Mouse (Mus musculus) neural tube, embryonic 14.5 days (tissue): ENCODE measurements at regions not wholly inside any gene's neighbourhood (a gene's known extent, or its start where the extent isn't known, plus 50 kb on each side); places are given as distances from the start of the nearest gene placed in this dataset.

Source experiments
- ATAC-seq: fragments of 200-750 bp; cut with Nextera tagmentation; 2 replicates; pipeline ENCODE4 v1.8.0; 2017; ENCODE audit warnings: low read depth, mild to moderate bottlenecking, moderate TSS enrichment, moderate library complexity
- H3K27ac ChIP-seq: fragments of 300-500 bp; sonication (generic); 2 replicates; pipeline ENCODE4 v1.5.1; 2014; ENCODE audit warnings: low read depth, mild to moderate bottlenecking, control low read depth, low read length, moderate library complexity, mixed read lengths
- H3K27me3 ChIP-seq: fragments of 300-500 bp; sonication (generic); 2 replicates; pipeline ENCODE4 v1.6.1; 2014; ENCODE audit warnings: low read length; ENCODE audit not compliant: control insufficient read depth, insufficient read depth
- H3K36me3 ChIP-seq: fragments of 300-500 bp; sonication (generic); 2 replicates; pipeline ENCODE4 v1.6.1; 2014; ENCODE audit warnings: low read length, mixed read lengths; ENCODE audit not compliant: control insufficient read depth, insufficient read depth
- H3K4me1 ChIP-seq: fragments of 300-500 bp; sonication (generic); 2 replicates; pipeline ENCODE4 v1.6.1; 2014; ENCODE audit warnings: low read length; ENCODE audit not compliant: control insufficient read depth, insufficient read depth
- H3K4me2 ChIP-seq: fragments of 300-500 bp; sonication (generic); 2 replicates; pipeline ENCODE4 v1.6.1; 2014; ENCODE audit warnings: mild to moderate bottlenecking, low read depth, low read length, control low read depth
- H3K4me3 ChIP-seq: fragments of 300-500 bp; sonication (generic); 2 replicates; pipeline ENCODE4 v1.5.1; 2014; ENCODE audit warnings: low read depth, low read length, control low read depth, mixed read lengths
- H3K9ac ChIP-seq: fragments of 300-500 bp; sonication (generic); replicated peaks from 2 replicates; pipeline ENCODE4 v1.6.1; 2014; ENCODE audit warnings: low read depth, mild to moderate bottlenecking, control low read depth, low read length, mixed read lengths
- H3K9me3 ChIP-seq: fragments of 300-500 bp; sonication (generic); 2 replicates; pipeline ENCODE4 v1.6.1; 2016; ENCODE audit warnings: low read length; ENCODE audit not compliant: control insufficient read depth
- WGBS: fragments of 180-500 bp; shearing (Covaris S2); extraction: QIAGEN DNeasy Blood & Tissue Kit; methylation state at CpG from one replicate; pipeline ENCODE4 v1.1.7; 2014; 5-methylcytosine and 5-hydroxymethylcytosine counted together

- no peaks in the 10 kb centered on the region for H3K9me3 ChIP-seq
- H3K9ac ChIP-seq, result no peak overlapping the region
- 53% methylated on average over 5 of the region's 5 CpGs for WGBS
- no peak overlapping the region for H3K4me2 ChIP-seq
- no peak overlapping the region for H3K27ac ChIP-seq
- no peak for ATAC-seq
- H3K27me3 ChIP-seq, result no peaks in the 10 kb centered on the region
- no peaks in the 10 kb centered on the region for H3K36me3 ChIP-seq
- H3K4me3 ChIP-seq, result no peak overlapping the region
- peaks cover 3% of the 10 kb centered on the region; the same call in 1 of the 2 replicates for H3K4me1 ChIP-seq
Observed at GRCm38 (mm10) chr5:119525960-119526359, 144.5 kb upstream of the Tbx3 start.

- WGBS, result 53% methylated on average over 8 of the region's 8 CpGs
Observed at GRCm38 (mm10) chr5:119530009-119530408, 140.5 kb upstream of the Tbx3 start.

GRCm38 (mm10) chr5:119534946-119535345, 135.5 kb upstream of the Tbx3 start:
- no peaks in the 10 kb centered on the region for H3K9me3 ChIP-seq

More at GRCm38 (mm10) chr5:119530009-119530408, 140.5 kb upstream of the Tbx3 start:
- no peak for ATAC-seq
- Histone ChIP-seq H3K27ac (no peak overlapping the region), H3K4me2 (no peak overlapping the region), H3K4me3 (no peak overlapping the region), H3K27me3 (no peaks in the 10 kb centered on the region), H3K4me1 (no peaks in the 10 kb centered on the region), H3K36me3 (no peaks in the 10 kb centered on the region), H3K9ac (no peak overlapping the region), H3K9me3 (no peaks in the 10 kb centered on the region)

DNA sequence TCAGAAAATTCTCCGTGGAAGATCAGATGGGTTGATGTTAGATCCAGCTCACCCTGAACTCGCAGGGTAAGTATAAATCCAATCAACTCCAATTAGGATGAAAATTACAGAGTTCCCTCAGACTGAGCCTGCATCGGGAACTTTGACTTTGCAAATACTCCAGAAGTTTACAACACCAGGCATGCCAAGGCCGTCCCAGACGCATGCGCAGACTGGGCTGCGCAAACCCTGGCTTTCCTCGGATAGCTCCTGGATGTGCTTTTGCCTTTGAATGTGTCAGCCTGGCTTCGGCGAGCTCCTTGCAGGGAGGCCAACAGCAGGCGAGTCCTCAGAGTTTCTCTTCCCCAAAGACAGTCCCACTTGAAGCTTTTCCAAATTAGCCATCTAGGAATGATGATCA, 127.6 kb upstream of the Tbx3 start:
- Histone ChIP-seq H3K9ac (no peak overlapping the region), H3K4me3 (no peak overlapping the region), H3K27me3 (no peaks in the 10 kb centered on the region), H3K36me3 (no peaks in the 10 kb centered on the region), H3K27ac (no peak overlapping the region), H3K4me2 (no peak overlapping the region), H3K9me3 (no peaks in the 10 kb centered on the region), H3K4me1 (no peaks in the 10 kb centered on the region)
- no peak for ATAC-seq
- WGBS, result 90% methylated on average over 11 of the region's 11 CpGs

More at GRCm38 (mm10) chr5:119534946-119535345, 135.5 kb upstream of the Tbx3 start:
- no peaks in the 10 kb centered on the region for H3K27me3 ChIP-seq
- no peak overlapping the region for H3K4me3 ChIP-seq
- no peaks in the 10 kb centered on the region for H3K36me3 ChIP-seq
- 59% methylated on average over 5 of the region's 5 CpGs for WGBS
- H3K4me2 ChIP-seq, result no peak overlapping the region
- no peak for ATAC-seq
- H3K27ac ChIP-seq, result no peak overlapping the region
- H3K9ac ChIP-seq, result no peak overlapping the region
- no peaks in the 10 kb centered on the region for H3K4me1 ChIP-seq

- no peak overlapping the region for H3K4me3 ChIP-seq
- no peaks in the 10 kb centered on the region for H3K4me1 ChIP-seq
- no peak overlapping the region for H3K27ac ChIP-seq
- H3K36me3 ChIP-seq, result no peaks in the 10 kb centered on the region
- H3K4me2 ChIP-seq, result no peak overlapping the region
- H3K27me3 ChIP-seq, result no peaks in the 10 kb centered on the region
- no peak overlapping the region for H3K9ac ChIP-seq
- H3K9me3 ChIP-seq, result no peaks in the 10 kb centered on the region
- WGBS, result 86% methylated on average over 6 of the region's 6 CpGs
- no peak for ATAC-seq
Observed at GRCm38 (mm10) chr5:119543716-119544115, 126.8 kb upstream of the Tbx3 start.

DNA sequence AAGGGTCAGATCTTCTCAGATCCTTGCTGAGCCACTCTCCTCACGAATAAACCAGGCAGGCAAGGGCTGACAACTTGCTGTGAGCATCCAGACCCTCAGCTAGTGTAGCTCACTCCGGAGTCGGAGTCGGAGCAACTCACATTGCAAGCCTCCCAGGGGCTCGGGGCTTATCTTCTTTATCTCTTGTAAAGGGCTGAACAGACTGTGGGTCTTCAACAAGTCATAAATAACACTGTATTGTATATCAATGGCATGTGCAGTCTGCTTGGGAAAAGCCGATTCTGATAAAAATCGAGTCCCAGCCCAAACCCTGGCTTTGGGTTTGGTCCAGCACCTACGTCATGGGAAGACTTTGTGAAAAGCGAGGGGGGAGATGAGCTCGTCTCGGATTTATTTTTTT, 125.8 kb upstream of the Tbx3 start:
- Histone ChIP-seq H3K36me3 (no peaks in the 10 kb centered on the region), H3K27ac (no peak overlapping the region), H3K4me2 (no peak overlapping the region), H3K27me3 (no peaks in the 10 kb centered on the region), H3K4me1 (no peaks in the 10 kb centered on the region), H3K4me3 (no peak overlapping the region), H3K9ac (no peak overlapping the region), H3K9me3 (no peaks in the 10 kb centered on the region)
- 64% methylated on average over 11 of the region's 11 CpGs for WGBS
- ATAC-seq, result no peak

DNA sequence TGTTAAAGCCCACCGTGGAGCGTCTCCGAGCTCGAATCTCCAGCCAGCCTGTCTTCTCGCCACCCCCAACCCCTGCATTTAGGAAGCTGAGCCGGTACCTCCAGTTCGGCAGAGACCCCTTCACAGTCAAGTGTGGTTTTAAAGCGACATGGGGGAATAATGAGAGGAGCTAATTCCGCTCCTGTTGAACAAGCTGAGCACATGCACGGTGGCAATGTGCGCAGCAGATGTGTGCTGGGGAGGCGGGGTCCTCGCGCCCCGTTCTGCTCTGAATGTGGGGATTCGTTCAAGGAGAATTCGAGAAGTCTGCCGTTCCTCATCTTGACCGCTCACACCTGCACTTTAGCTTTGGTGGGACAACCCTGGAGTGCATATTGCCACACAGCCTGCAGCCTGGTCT, 123.4 kb upstream of the Tbx3 start:
- Histone ChIP-seq H3K36me3 (no peaks in the 10 kb centered on the region), H3K4me1 (no peaks in the 10 kb centered on the region), H3K9ac (no peak overlapping the region), H3K27ac (no peak overlapping the region), H3K4me3 (no peak overlapping the region), H3K4me2 (no peak overlapping the region), H3K9me3 (no peaks in the 10 kb centered on the region), H3K27me3 (no peaks in the 10 kb centered on the region)
- 75% methylated on average over 19 of the region's 19 CpGs for WGBS
- no peak for ATAC-seq

DNA sequence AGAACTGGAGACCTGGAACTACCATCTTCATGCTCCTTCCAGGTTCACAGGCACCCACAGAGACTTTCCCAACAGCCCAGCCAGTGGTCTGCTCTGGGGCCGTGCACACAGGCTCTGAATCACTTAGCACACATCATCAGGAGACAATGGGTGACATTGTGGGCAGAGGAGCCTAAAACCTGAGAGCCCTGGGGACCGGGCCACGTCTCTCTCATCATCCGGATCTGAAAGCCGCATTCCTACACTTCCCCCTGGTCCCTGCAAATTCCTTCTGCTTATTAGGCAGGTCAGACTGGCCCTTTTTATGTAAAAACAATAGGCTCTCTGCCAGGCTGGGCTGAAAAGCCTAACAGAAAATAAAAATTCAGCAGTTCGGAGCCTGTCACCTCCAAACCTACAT, 119.6 kb upstream of the Tbx3 start:
- no peaks in the 10 kb centered on the region for H3K27me3 ChIP-seq

GRCm38 (mm10) chr5:119553469-119553868, 117.0 kb upstream of the Tbx3 start:
- no peaks in the 10 kb centered on the region for H3K36me3 ChIP-seq
- peak; percentile 41; the same call in 1 of the 2 replicates for ATAC-seq

More for the DNA sequence above, 119.6 kb upstream of the Tbx3 start:
- Histone ChIP-seq H3K4me1 (peaks cover 3% of the 10 kb centered on the region; the same call in 1 of the 2 replicates), H3K36me3 (no peaks in the 10 kb centered on the region), H3K9ac (no peak overlapping the region), H3K4me3 (no peak overlapping the region), H3K4me2 (no peak overlapping the region), H3K27ac (no peak overlapping the region), H3K9me3 (no peaks in the 10 kb centered on the region)
- no peak for ATAC-seq
- WGBS, result 27% methylated on average over 6 of the region's 6 CpGs

More at GRCm38 (mm10) chr5:119553469-119553868, 117.0 kb upstream of the Tbx3 start:
- no peaks in the 10 kb centered on the region for H3K27me3 ChIP-seq
- H3K9me3 ChIP-seq, result no peaks in the 10 kb centered on the region
- no peak overlapping the region for H3K9ac ChIP-seq
- H3K4me2 ChIP-seq, result no peak overlapping the region
- WGBS, result 20% methylated on average over 5 of the region's 5 CpGs
- H3K4me3 ChIP-seq, result no peak overlapping the region
- peaks cover 3% of the 10 kb centered on the region; the same call in 1 of the 2 replicates for H3K4me1 ChIP-seq
- H3K27ac ChIP-seq, result no peak overlapping the region
